8 mouse cellular contexts compared by ENCODE assay signal in the genomic region with DNA sequence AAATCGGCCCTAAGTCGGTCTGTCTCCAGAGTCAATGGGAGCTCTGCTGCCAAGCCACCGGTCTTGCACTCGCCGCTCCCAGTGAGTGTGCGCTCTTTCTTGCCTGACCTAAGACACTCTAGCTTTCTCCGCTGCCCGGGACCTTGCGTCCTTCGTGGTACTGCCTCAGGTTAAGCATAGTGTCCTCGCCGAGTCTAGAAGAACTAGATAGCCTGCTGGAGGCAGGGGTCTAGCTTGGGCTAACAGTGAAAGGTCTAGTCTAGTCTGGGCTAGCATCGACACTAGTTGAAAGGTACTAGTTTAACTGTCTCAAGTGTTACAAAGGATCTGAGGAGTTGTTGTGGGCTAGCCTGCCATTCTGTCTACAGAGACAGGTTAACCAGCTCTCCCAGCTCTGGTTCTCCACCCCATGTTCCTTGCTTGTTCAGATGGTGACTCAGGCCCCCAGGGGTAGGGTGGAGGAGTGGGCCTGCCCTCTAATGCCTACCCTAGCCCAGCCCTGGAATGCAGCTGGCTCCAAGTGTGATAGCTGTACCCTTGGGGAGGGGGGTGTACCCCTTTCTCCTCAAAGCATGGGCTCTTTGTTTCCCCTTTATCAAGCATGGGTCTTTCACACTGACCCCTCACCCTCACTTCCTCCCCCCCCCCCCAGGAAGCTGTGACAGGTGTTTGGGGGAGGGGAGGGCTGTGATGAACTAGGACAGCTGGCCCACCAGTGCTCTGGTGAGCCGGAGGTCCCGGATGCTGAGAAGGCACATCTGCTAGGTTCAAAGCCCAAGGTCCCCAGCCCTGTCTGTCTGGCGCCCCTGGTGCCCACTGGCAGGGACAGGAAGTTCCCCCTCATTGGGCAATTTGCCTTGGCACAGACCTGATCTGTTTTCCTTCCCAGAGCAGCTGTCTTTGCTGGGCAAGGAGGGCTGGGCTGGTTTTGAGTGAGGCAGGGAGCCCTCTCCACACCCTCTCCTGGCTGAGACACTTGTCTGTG. TPM values are rescaled to one million over a fixed set of nuclear protein-coding genes. Genes with fewer than 3 reads are reported as not detected.
A peak's percentile ranks its signal among the peaks of the same experiment; 100 is the strongest.
DNase-seq lines count a peak whose midpoint lies in the region; ATAC-seq and TF ChIP-seq lines count a peak whose summit lies in the region.

Gene Plcb3 (minus strand): TSS at position 934 of the 985 bp plus-strand sequence.

- H3K4me2 ChIP-seq in embryonic facial prominence, embryonic 12.5 days (replicated peaks) = peak within 1 kb of the TSS; percentile 94
- peak within 1 kb of the TSS; percentile 81 for H3K4me2 ChIP-seq in heart, embryonic 13.5 days
- peak within 1 kb of the TSS; percentile 90 for H3K4me2 ChIP-seq in liver, embryonic 15.5 days

- under 1% methylated on average over 16 of the region's 16 CpGs for WGBS in embryonic facial prominence, embryonic 12.5 days
- WGBS in heart, embryonic 13.5 days = under 1% methylated on average over 16 of the region's 16 CpGs
- under 1% methylated on average over 16 of the region's 16 CpGs for WGBS in liver, embryonic 15.5 days (ENCODE audit: insufficient replicate concordance)

- H3K27me3 ChIP-seq in Patski = no peaks in the 10 kb centered on the region
- H3K27me3 ChIP-seq in embryonic facial prominence, embryonic 12.5 days = no peaks in the 10 kb centered on the region
- no peaks in the 10 kb centered on the region for H3K27me3 ChIP-seq in heart, embryonic 13.5 days (replicated peaks)
- no peaks in the 10 kb centered on the region for H3K27me3 ChIP-seq in liver, embryonic 15.5 days

- no peaks in the 10 kb centered on the region for H3K9me3 ChIP-seq in embryonic facial prominence, embryonic 12.5 days
- H3K9me3 ChIP-seq in heart, embryonic 13.5 days = no peaks in the 10 kb centered on the region
- no peaks in the 10 kb centered on the region for H3K9me3 ChIP-seq in liver, embryonic 15.5 days (replicated peaks)

- peak; percentile 83 for DNase-seq in 3T3-L1 (ENCODE audit: low read depth, low spot score)
- DNase-seq in Patski (ENCODE audit: low read depth, low spot score) = no peak
- peak; percentile 75 for DNase-seq in kidney, postnatal 10 days
- peak; percentile 81 for DNase-seq in neural tube, embryonic 10.5 days (ENCODE audit: extremely low spot score, low spot score)
- peak; percentile 93 for DNase-seq in thymus, postnatal 14 days

- H3K4me1 ChIP-seq in embryonic facial prominence, embryonic 12.5 days = peaks cover 43% of the 10 kb centered on the region
- peaks cover 53% of the 10 kb centered on the region for H3K4me1 ChIP-seq in heart, embryonic 13.5 days
- peaks cover 79% of the 10 kb centered on the region for H3K4me1 ChIP-seq in liver, embryonic 15.5 days (replicated peaks)

- peak within 1 kb of the TSS; percentile 70 for H3K4me3 ChIP-seq in embryonic facial prominence, embryonic 12.5 days
- H3K4me3 ChIP-seq in heart, embryonic 13.5 days = peak within 1 kb of the TSS; percentile 86
- peak within 1 kb of the TSS; percentile 69 for H3K4me3 ChIP-seq in liver, embryonic 15.5 days (replicated peaks)

- peaks cover 20% of the 10 kb centered on the region for H3K36me3 ChIP-seq in embryonic facial prominence, embryonic 12.5 days
- peaks cover 24% of the 10 kb centered on the region for H3K36me3 ChIP-seq in heart, embryonic 13.5 days
- H3K36me3 ChIP-seq in liver, embryonic 15.5 days (replicated peaks) = peaks cover 19% of the 10 kb centered on the region

- in situ Hi-C loops in Patski (cut with MboI; ENCODE audit: low pct_unique_long_range_greater_than_20kb) = loop anchor here (5.0 kb wide), 1 partner anchor 54 kb away; the partner anchor contains the start of gene Esrra

- TF ChIP-seq CTCF in Patski (IDR thresholded peaks at IDR 0.05) = no peak

- peak within 1 kb of the TSS; percentile 84 for H3K9ac ChIP-seq in embryonic facial prominence, embryonic 12.5 days
- H3K9ac ChIP-seq in heart, embryonic 13.5 days = peak within 1 kb of the TSS; percentile 93
- H3K9ac ChIP-seq in liver, embryonic 15.5 days = peak within 1 kb of the TSS; percentile 56

- no peak for ATAC-seq in Patski
- ATAC-seq in embryonic facial prominence, embryonic 12.5 days (ENCODE audit: insufficient number of reproducible peaks, insufficient read depth, low FRiP score, low TSS enrichment) = no peak
- ATAC-seq in heart, embryonic 13.5 days (ENCODE audit: extremely low read depth, insufficient number of reproducible peaks, low FRiP score, low TSS enrichment) = no peak
- no peak for ATAC-seq in liver, embryonic 15.5 days (ENCODE audit: insufficient read depth)

- POLR2A ChIA-PET in Patski (lab: Charles Lee) = interaction anchor here (0.5 to 7.0 kb wide), 18 partner anchors 12 to 1413 kb away, joined by 3 to 44 read pairs (median 3); partner anchors contain the start of genes Bad, Catsperz, Gpr137 and Nudt22

- H3K27ac ChIP-seq in embryonic facial prominence, embryonic 12.5 days = peak within 1 kb of the TSS; percentile 90
- peak within 1 kb of the TSS; percentile 81 for H3K27ac ChIP-seq in heart, embryonic 13.5 days (replicated peaks)
- H3K27ac ChIP-seq in liver, embryonic 15.5 days (replicated peaks) = peak within 1 kb of the TSS; percentile 76

- CTCF ChIA-PET in Patski (lab: Charles Lee) = interaction anchor here (0.8 to 5.5 kb wide), 9 partner anchors 8 to 53 kb away, joined by 3 to 36 read pairs (median 4); partner anchors contain the start of genes Bad, Catsperz and Esrra

RNA-seq across cellular contexts. Expression of gene Plcb3, which starts in this region (rescaled TPM):
- polyA plus RNA-seq in Patski (2021) = 59.6 TPM
- polyA plus RNA-seq in embryonic facial prominence, embryonic 12.5 days (2016; fragmentation: Nextera tagmentation; extraction: Ambion mirVana) = 47.4 and 48.7 TPM in 2 replicates
- 18.1 and 18.6 TPM in 2 replicates for polyA plus RNA-seq in heart, embryonic 13.5 days (2015; fragmentation: Nextera tagmentation; extraction: Ambion mirVana)
- polyA plus RNA-seq in liver, embryonic 15.5 days (2015; fragmentation: Nextera tagmentation; extraction: Ambion mirVana) = 5.9 and 6.8 TPM in 2 replicates
